Mouse (Mus musculus) gastrocnemius, postnatal 4 days (tissue): ENCODE data around the gene Pum3. TPM values are rescaled to one million over a fixed set of nuclear protein-coding genes. Genes with fewer than 3 reads are reported as not detected.

Experiments
- DNase-seq, 2 experiments: peaks; one replicate each; pipeline ENCODE4 v3.0.0; 2021 to 2022; ENCODE audit warnings: low spot score in 2 of 2, mixed read lengths in 2 of 2
- long read RNA-seq, 2 experiments: library from polyadenylated mRNA; stranded (forward); transcript quantifications; one replicate each; pipeline ENCODE4 v2.0.0; 2021
- total RNA-seq, 2 experiments: library from RNA; stranded (reverse); gene quantifications; 2 replicates each; pipeline ENCODE4 v1.2.3; 2021

The Pum3 gene
- 10 to 100 TPM; 41.5 to 52.9 TPM for total RNA-seq
- long read RNA-seq, experiment 1, transcript Pum3-201 (18 exons, 3,471 nt) = major isoform, 35 of 54 reads
- long read RNA-seq, experiment 1, partial matches to known transcripts = 10 of 54 reads
- long read RNA-seq, experiment 1, other reads (novel, unspliced or antisense) = 9 of 54 reads
- long read RNA-seq, experiment 2, transcript Pum3-201 (18 exons, 3,471 nt) = major isoform, 46 of 66 reads
- long read RNA-seq, experiment 2, partial matches to known transcripts = 9 of 66 reads
- long read RNA-seq, experiment 2, other reads (novel, unspliced or antisense) = 11 of 66 reads

DNA sequence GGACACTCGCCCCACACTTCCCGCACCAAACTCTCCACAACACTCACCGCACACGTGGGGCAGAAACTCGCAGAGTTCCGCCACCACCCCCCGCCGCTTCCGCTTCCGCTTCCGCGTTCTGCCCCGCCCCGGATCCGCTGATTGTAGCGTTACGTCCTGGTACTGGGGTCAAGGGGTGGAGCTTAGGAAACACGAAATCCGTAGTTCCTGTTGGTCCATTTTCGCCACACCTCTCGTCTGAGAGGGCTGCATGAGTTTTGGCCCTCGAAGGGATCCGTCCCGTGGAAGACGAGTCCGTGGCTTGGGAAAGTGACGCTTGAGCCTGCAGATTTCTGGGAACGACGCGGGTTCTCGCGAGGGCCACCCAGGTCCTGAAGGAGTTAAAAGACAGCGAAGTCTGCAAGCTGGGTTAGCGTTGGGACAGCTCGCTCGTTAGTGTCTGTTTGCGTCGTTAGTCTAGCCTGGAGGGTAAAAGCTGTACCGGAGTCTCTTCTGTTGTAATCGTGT lies at the start of gene Pum3:
Gene Pum3, minus strand, starts transcription at position 81 of the 507 bp plus-strand sequence.
- peak; percentile 83 to 96 for DNase-seq

DNA sequence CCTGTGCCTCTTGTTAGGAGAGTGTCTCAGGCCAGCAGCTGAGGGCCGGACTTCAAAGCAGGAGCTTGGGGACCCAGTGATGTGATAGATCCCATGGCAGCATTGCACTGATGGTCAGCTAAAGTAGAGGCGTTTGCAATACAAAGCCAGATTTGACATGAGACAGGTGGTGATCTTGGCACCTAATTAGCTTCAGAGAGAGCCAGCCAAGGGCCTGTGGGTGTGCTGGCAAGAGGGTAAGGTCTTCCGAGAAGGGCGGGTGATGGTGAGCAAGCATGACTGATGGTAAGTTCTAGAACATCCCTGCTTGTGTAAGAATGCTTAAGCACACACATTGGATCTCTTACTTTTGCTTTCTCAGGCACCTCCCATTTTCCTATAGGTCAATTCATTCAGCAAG lies 37.1 kb upstream of the Pum3 start:
- no peak for DNase-seq

DNA sequence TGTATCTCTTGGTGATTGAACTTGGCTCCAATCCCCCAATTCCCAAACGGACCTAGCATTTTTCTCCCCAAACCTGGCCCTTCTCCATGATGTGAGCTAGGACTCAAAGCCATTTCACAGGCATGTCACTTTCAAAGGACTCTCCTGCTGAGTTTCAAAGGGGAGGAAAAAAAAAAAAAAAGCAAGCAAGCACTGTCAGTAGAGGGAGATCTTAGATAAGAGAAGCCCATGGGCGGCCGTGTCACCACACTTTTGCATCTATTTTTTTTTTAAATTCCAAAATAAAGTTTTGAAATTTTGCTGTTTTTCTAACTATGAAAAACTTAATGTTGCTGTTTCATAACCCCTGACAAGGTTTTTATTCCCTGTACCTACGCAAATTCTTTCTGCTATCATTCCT lies 33.0 kb upstream of the Pum3 start:
- no peak for DNase-seq

DNA sequence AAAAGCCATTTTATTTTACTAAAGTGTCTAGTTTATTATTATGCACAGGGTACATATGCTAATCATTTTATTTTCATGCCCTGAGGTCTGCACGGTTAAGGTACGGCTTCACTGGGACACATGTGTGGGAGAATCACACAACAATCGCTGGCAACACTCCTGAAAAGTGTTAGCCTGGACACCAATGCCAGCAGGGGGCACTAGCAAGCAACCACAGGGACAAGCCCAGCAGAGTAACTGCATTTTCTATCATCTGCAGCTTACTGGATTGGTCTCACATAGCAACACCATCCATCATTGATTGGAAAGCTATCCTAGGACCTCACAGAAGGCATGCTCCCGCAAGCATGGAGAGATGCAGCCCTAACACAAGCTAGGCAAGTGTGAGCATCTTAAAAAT lies 20.8 kb upstream of the Pum3 start:
- peak; percentile 34 to 57 for DNase-seq

DNA sequence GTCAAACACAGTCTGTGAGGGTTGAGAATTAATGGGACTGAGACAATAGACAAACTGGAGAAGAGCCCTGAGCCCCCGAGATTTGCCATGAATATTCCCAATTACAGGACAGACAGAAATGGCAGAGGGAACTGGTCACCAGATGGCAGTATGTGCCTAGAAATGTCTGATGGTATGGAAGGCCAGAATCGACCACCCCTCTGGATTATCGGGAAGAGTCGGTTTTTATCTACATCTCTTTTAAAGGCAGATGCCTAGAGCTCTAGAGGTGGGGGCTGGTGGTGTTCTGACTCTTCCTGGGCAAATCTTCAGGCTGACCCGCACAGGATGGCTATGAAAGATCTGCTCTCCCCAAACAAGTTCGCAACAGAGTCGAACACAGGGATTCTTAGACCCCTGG lies 17.9 kb upstream of the Pum3 start:
- no peak for DNase-seq

DNA sequence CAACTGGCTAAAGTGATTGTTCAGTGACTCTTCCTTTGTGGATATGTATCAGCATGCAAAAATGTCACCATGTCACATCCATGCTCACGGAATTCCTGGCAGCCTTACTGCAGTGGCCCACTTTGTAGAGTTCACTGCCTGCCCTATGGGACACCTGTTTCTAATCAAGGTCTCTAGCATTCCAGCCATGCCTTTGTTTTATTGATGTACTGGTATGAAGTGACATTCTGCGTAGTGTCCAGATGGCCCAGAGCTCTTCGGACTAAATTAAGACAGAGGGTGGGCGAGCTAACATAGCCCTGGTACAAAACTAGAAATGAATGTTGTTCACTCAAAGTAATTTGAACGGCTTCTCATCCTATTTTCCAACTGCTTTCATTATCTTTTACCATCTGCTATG lies 11.5 kb upstream of the Pum3 start:
- DNase-seq = no peak

DNA sequence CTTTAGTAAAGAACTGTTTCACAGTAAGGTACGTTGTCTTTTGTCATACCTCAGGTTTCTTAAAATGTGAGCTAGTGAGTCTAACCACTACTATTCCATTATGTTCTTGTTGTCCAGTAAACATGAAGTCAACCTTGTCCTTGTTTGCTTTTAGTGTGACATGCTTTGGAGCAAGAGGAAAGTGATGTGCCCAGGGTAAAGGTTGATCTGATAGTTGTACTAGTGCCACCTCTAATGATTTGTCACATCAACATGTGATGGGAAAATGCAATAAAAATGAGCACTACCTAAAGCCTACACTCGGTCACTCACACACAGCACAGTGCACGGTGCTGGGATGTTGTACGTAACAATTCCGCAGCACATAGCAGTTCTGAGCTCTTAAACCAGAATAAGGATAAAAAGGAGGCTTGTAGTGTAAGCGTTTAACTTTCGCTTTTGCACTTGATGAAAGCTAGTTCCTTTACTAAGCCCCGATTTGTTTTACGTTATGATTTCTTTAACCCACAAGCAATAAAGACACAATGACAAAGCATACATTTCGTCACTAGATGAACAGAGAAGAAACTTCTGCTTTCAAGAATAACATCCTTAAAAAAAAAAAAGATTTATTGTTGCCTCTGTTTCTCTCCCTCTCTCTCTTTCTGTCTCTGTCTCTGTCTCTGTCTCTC lies 8.5 kb upstream of the Pum3 start:
- no peak for DNase-seq

DNA sequence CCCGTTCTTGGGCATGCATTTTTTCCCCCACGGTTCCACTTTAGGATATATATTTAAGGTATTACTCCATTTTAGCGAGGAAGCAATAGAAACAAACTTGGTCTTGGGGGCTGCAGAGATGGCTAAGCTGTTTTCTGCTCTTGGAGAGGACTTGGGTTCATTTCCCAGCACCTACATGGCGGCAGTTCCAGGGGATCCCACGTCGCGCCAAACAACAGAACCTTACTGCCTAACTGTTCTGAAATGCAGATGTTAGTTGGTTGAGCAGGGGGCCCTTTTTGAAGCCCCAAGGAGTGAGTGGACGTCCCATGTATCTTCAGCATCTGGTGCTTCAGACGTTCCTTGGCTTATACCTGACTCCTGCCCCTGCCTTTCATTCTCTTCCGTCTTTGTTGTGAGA lies 781 bp upstream of the Pum3 start:
- peak in 1 of 2 experiments; percentile 14 for DNase-seq

DNA sequence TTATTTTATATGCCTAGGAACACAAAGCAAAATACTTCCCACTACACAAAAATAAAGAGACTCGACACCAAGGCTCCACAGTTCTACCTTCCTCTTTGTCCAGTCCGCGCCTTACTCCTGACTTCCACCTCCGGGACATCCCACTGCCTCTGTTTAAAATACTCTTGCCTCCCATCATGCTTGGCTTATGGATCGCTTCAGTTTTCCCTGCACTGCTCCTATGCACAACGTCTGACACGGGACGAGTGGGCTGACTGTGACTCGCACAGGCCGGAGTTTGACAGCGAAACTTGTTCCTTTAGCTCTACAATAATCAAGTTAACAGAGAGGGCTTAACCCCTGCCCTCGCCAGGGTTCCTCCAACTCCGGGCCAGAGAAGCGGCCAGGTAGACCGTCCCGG lies 344 bp downstream of the Pum3 start:
- DNase-seq = no peak

DNA sequence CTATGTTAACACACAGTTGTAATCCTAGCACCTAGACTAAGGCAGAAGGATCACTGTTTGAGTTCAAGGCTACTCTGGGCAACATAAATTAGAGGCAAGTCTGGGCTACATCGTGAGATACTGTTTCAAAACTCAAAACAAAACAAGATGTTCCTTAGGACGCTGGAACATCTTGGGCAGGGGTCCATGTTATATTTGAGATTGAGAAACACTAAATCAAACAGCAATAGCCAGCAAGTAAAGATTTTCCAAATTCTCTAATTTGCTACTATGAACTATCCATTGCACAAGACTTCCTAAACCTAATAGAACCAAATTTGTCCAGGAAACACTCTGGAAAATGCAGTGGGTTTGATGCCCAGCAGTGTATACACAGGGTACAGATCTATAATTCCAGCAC lies 1.8 kb downstream of the Pum3 start:
- no peak for DNase-seq

DNA sequence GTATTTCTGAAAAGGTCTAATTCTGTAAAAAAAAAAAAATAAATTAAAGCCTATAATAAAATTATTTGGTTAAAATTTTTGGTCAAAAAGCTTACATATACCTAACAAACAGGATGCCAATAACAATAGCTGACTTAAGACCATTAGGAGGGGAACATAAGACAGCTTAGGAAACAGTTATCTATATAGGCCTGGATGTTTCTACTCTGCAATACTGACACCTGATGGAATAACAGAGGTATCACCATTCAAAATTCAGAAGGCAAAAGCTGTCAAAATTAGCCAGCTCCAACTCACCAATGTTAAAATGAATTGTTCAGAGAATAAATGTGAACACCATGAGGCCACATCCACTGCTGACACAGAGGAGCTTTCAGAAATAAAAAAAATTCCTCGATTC lies 3.2 kb downstream of the Pum3 start:
- DNase-seq = no peak

DNA sequence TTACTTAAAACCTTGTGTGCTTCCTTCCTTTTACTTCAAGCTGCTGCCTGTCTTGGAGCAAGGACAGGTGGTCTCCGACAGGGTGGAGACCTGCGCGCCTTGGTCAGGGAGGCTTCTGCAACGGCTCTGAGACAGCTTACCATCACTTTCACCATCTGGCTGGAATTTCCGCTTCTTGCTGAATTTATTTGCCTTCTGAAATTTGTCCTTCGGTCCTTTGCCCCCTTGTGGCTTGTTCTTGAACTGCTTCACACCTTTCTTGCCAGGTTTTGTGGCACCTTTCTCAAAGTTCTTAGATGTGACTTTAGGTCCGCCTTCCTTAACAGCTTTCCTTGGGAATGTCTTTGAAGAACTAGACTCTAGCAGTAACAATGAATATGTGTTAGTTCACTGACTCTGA lies 4.0 kb downstream of the Pum3 start:
- DNase-seq = peak in 1 of 2 experiments; percentile 32

DNA sequence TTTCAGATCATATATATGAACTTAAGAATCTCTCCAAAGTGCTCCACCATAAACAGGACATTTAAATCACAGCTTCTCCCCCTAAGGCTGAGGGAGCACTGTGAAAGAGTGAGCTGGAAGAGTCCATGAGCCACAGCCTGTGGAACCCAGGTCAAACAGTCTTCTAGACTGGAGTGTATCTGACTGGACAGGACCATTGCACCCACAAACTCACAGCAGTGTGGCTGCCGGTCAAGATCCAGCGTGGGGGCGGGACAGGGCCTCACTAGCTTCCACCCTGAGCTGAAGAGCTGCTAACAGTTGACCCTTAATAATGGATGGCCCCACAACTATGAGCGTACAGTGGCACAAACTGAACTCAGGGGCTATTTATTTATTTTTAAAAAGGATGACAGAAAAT lies 12.2 kb downstream of the Pum3 start:
- DNase-seq = no peak

DNA sequence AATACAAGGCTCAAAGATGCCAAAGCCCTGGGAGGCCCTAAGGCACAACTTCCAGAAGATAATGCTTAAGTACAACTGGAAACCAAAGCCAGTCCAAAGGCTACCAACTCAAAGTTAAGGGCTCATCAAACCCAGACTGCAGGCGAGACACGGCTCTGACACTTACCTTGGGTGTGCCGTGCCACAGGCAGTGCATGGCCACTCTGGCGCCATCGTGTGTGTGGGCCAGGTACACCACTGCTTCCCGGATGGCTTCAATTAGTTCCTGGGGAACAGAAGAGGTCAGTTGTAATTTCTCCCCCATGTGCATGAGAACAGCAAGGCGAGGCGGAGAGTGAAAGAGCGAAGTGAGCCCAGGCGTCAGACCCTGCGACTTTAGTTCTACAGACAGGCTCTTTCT lies 13.1 kb downstream of the Pum3 start:
- DNase-seq = peak in 1 of 2 experiments; percentile 46

DNA sequence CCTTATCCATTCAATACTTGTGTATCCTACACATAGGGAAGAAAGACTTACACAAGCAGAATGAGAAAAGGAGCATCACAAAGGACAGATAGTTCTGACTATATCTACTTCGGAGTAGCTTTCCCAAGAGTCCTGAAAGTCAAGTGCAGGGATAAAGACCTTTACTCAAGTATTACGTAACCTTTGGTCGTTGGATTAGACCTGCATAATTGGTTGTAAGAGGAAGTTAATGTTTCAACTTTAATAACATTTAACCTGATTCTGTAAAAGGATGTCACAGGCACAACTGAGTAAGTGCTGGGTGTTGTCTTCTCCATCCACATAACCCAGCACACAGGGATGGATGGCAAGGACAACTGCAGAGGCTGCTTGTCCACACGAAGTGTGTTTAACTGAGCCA lies 18.3 kb downstream of the Pum3 start:
- DNase-seq = no peak

DNA sequence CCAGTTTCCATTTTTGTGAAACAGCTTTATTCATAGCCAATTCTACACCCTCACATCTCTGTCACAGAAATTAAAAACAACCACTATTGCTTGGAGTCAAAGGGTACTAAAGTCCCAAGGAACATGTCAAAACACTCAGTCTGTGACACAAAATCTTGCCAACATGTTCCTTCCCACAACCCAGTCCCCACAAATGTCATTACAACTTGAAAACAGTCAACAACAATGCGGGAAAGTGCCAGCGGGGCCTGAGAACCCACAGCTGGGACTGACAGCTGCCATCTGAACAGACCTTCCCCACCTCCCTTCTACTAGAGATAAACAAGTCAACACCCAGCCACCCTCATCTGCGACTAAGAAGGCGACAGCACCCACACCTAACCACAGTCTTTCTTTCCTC lies 18.9 kb downstream of the Pum3 start:
- DNase-seq = no peak

DNA sequence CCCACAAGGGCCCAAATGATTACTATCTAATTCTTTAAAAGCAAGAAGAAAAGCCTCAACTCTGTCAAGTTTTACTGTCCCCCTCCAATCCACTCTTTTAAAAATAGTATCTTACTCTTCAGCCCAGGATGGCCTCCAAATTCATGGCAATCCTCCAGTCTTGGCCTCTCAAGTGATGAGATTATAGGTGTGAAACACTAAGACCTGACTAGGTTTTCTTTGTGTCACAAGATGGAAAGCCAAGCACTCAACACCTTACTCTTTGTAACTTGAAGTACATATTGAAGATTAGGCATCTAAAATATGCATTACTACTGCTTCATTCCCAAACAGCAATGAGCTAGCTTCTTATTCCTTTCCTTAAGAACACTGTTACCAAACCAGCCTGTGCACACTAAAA lies 19.8 kb downstream of the Pum3 start:
- DNase-seq = no peak

DNA sequence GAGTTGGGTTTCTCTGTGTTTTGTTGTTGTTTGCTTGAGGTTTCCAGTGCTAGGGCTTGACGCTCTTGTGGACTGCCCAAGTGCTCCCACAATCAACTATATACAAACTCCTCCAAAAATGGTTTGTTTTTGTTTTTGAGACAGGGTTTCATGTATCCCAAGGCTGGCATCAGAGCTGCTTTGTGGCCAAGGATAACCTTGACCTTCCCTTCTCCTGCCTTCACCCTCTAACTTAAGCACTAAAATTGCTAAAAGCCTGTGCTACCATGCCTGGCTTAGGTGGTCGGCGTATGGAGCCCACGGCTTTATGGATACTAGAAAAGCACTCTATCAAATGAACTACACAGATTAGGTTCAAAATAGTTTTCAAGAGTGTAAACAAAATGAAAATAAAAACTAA lies 20.4 kb downstream of the Pum3 start:
- DNase-seq = no peak

DNA sequence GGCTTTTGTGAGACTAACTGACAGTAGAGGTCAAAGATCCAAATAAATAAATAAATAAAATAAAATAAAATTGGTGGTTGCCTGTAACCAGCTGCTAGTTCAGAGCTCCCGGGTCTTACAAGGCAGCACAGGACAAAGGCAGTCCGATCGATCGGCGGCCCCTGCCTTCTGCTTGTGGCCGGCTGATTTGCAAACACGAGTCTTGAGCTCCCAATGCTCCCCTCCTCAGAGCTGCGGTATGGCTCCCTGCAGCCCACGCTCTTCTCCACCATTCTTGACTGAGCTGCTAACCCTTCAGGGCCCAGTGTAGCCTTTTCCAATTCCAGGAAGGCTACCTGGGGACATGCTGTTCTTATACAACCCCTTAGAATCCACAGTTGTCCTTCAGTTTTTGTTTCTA lies 31.8 kb downstream of the Pum3 start:
- DNase-seq = no peak

DNA sequence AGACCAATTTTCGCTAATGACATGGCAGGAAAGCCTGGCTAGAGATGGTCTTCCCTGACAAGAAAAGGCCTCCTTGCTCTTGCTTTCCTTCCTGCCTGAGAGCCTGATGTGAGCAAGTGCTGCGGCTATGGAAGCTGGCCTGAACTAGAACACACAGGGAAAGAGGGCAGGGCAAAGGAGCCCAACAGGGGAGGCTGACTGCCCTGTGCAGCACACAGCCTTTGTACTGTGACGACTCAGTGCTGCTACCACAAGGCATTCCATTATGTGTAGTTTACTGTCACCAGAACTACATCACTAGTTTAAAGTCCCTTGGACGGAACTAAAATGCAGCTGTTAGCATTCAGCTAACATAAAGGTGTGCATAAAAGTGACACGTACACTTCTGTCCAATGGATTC lies 32.4 kb downstream of the Pum3 start:
- no peak for DNase-seq

DNA sequence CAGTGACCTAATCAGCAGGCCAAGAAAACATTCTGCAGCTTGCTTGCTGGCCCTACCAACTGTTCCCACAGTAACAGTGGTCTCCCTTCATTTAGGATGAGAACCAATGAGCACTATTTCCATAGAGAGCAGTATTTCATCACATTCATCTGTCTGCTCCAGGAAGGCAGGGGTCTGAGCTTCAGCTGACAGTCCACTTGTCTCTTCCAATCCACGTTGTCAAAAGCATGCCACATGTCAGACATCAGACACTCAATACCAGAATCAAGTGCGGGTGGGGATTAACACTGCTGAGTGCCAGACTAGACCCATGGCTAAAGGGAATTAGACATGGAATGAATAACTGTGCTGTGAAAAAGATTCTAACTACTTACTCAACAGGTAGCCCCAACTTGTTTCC lies 32.9 kb downstream of the Pum3 start:
- DNase-seq = no peak

DNA sequence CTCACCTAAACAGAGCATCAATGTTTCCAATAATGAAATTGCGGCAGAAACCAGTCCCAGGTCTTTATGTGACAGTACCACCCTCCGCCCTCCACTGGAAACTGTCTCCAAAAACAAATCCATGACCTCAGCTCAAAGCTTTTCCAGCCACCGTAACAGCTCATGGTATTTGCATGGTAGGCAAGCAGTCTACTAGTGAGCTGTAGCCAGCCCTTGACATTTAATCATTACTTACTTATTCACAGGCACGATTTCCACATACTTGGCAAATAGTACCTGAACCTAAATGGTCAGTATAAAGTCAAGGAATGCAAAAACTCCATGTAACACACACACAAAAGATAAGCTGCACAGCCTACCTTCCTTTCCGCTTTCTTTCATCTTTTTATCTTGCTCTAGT lies 33.7 kb downstream of the Pum3 start:
- no peak for DNase-seq

DNA sequence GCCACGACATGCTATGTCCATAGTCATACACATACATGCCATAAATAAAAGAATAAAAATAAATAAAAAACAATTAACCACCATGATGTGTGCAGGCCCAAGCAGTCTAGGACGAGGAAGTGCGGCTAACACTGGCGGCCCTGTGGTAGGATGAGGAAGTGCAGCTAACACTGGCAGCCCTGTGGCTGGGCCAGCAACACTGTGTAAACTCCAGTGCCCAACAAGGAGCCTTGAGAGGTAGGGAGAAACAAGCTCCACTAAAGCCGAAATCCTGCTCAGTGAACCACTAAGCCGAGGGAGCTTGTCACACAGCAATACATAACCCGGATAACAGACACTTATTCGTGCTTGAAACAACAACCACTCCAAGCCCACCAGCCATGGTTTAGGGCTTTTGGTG lies 34.1 kb downstream of the Pum3 start:
- DNase-seq = no peak
